Mouse (Mus musculus): ENCODE results near the gene Mylip. TPM values are rescaled to one million over a fixed set of nuclear protein-coding genes. Genes with fewer than 3 reads are reported as not detected.
A peak's percentile ranks its signal among the peaks of the same experiment; 100 is the strongest.

Gene Mylip
- total and polyA plus RNA-seq, 3 experiments, result 0.13 TPM; not detected in 2

DNA sequence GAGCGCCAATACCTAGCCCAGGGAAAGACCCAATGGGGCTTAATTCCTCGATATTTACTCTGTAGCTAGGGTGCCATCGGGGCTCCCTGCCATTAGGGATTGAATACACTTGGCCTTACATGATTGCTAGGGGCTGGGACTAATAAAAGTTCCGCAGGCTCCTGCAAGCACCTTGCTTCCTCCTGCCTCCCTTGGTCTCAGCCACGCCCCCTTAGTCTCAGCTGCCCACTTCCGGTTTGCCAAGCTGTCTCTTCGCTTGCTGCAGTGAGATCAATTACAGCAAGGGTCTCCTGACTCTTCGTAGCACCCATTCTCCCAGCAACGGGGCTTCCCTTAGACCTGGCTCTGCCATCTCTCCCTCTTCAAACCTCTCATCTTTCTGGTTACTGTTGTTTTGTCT lies 63.5 kb downstream of the Mylip start:
- dilution Hi-C loops (cut with MboI; ENCODE audit: extremely low pct_ligation_motif_present, extremely low pct_unique_long_range_greater_than_20kb, low sequenced_read_pairs), result no loop called here
- in situ Hi-C loops (cut with MboI; ENCODE audit: low pct_ligation_motif_present, low pct_unique_long_range_greater_than_20kb, low sequenced_read_pairs), result no loop called here
- no peaks in the 10 kb centered on the region for H3K79me2 ChIP-seq (replicated peaks; ENCODE audit: control insufficient read depth, extremely low read depth, insufficient read depth, poor library complexity, severe bottlenecking)
- H3K4me3 ChIP-seq (replicated peaks in 1 of 3; ENCODE audit: low read depth in 2 of 3, low read length in 2 of 3, poor library complexity in 1 of 3), result no peak overlapping the region
- H3K36me3 ChIP-seq (replicated peaks in 1 of 2; ENCODE audit: control insufficient read depth in 1 of 2, insufficient read depth in 1 of 2, low read length in 1 of 2), result no peaks in the 10 kb centered on the region
- no peak overlapping the region for H3K27ac ChIP-seq (ENCODE audit: insufficient read depth, low read depth)
- H3K4me1 ChIP-seq (ENCODE audit: control insufficient read depth in 1 of 2, insufficient read depth in 2 of 2), result peaks cover 0 to 26% of the 10 kb centered on the region in 2 experiments; a peak in 2 of 4 replicates
- no peaks in the 10 kb centered on the region for H3K9me3 ChIP-seq (replicated peaks; ENCODE audit: low read length)
- H3K9ac ChIP-seq (ENCODE audit: insufficient read depth, low read depth), result no peak overlapping the region
- H3K4me2 ChIP-seq (ENCODE audit: insufficient read depth, low read depth, poor library complexity, severe bottlenecking), result no peak overlapping the region
- no peaks in the 10 kb centered on the region for H3K27me3 ChIP-seq (replicated peaks)
- no peak for DNase-seq (ENCODE audit: extremely low read depth)
- TF ChIP-seq USF2 (conservative IDR thresholded peaks at IDR 0.05; ENCODE audit: low read depth, low read length) (no peak), NELFE (IDR thresholded peaks at IDR 0.05; ENCODE audit: low read depth, low read length) (no peak), MAZ (IDR thresholded peaks at IDR 0.05; ENCODE audit: low read depth, low read length) (no peak), JUND (conservative IDR thresholded peaks at IDR 0.05; ENCODE audit: low read depth, low read length) (no peak), ELF1 (IDR thresholded peaks at IDR 0.05; ENCODE audit: low read depth, low read length) (0 out of 2 replicates have a peak, but pooled peaks have one; percentile 16)

DNA sequence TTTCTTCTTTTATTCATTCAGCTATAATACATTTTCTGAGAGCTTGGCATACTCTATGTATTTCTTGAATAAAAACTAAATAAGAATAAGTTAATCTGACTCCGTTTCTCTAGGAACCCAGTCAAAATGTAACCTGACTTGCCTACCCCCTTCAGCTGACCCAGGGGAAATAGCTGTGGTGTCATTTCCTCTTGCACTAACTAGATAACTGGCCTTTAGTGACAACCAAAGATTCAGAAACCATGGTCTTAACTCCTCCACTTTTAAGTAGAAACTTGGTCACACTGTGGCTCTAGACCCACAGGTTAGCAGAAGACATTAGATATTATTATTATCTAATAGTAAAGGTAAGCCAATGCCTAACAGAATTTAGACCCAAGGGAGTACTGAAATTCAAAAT lies 64.5 kb downstream of the Mylip start:
- DNase-seq (ENCODE audit: extremely low read depth), result no peak
- Histone ChIP-seq H3K4me1 (ENCODE audit: control insufficient read depth in 1 of 2, insufficient read depth in 2 of 2) (peaks cover 0 to 26% of the 10 kb centered on the region in 2 experiments; a peak in 2 of 4 replicates), H3K79me2 (replicated peaks; ENCODE audit: control insufficient read depth, extremely low read depth, insufficient read depth, poor library complexity, severe bottlenecking) (no peaks in the 10 kb centered on the region), H3K27me3 (replicated peaks) (no peaks in the 10 kb centered on the region), H3K9ac (ENCODE audit: insufficient read depth, low read depth) (no peak overlapping the region), H3K4me3 (replicated peaks in 1 of 3; ENCODE audit: low read depth in 2 of 3, low read length in 2 of 3, poor library complexity in 1 of 3) (no peak overlapping the region), H3K4me2 (ENCODE audit: insufficient read depth, low read depth, poor library complexity, severe bottlenecking) (no peak overlapping the region), H3K36me3 (replicated peaks in 1 of 2; ENCODE audit: control insufficient read depth in 1 of 2, insufficient read depth in 1 of 2, low read length in 1 of 2) (no peaks in the 10 kb centered on the region), H3K27ac (ENCODE audit: insufficient read depth, low read depth) (no peak overlapping the region), H3K9me3 (replicated peaks; ENCODE audit: low read length) (no peaks in the 10 kb centered on the region)
- dilution Hi-C loops (cut with MboI; ENCODE audit: extremely low pct_ligation_motif_present, extremely low pct_unique_long_range_greater_than_20kb, low sequenced_read_pairs) (no loop called here), in situ Hi-C loops (cut with MboI; ENCODE audit: low pct_ligation_motif_present, low pct_unique_long_range_greater_than_20kb, low sequenced_read_pairs) (no loop called here)
- TF ChIP-seq MXI1 (IDR thresholded peaks at IDR 0.05; ENCODE audit: low read depth, low read length) (no peak), BHLHE40 (IDR thresholded peaks at IDR 0.05; ENCODE audit: low read depth, low read length) (no peak), RAD21 (IDR thresholded peaks at IDR 0.05; ENCODE audit: low read depth, low read length) (no peak), IRF4 (IDR thresholded peaks at IDR 0.05; ENCODE audit: low read depth, low read length) (0 out of 2 replicates have a peak, but pooled peaks have one; percentile 23), EP300 (IDR thresholded peaks at IDR 0.05; ENCODE audit: low read length) (peak; percentile 21; the same call in 1 of the 2 replicates)

DNA sequence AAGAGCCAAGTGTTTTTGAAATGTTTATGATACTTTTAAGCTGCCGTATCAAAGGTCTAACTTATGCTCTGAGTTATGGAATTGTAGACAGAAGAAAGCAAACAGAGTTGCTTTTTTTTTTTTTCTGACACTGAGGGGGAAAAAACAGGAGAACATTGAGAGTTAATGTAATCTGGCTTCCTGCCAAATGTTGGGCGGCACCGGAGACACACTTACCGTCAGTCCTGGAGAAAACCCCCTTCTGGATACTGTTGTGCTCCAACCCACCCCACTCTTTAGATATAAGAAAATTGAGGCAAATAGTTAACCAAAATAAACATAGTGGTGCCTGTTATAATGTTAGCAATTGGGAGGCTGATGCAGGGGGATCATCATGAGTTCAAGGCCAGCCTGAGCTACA lies 65.1 kb downstream of the Mylip start:
- Histone ChIP-seq H3K9me3 (replicated peaks; ENCODE audit: low read length) (no peaks in the 10 kb centered on the region), H3K4me3 (replicated peaks in 1 of 3; ENCODE audit: low read depth in 2 of 3, low read length in 2 of 3, poor library complexity in 1 of 3) (no peak overlapping the region), H3K36me3 (replicated peaks in 1 of 2; ENCODE audit: control insufficient read depth in 1 of 2, insufficient read depth in 1 of 2, low read length in 1 of 2) (no peaks in the 10 kb centered on the region), H3K27ac (ENCODE audit: insufficient read depth, low read depth) (no peak overlapping the region), H3K4me1 (ENCODE audit: control insufficient read depth in 1 of 2, insufficient read depth in 2 of 2) (peaks cover 0 to 26% of the 10 kb centered on the region in 2 experiments; a peak in 2 of 4 replicates), H3K4me2 (ENCODE audit: insufficient read depth, low read depth, poor library complexity, severe bottlenecking) (no peak overlapping the region), H3K9ac (ENCODE audit: insufficient read depth, low read depth) (no peak overlapping the region), H3K79me2 (replicated peaks; ENCODE audit: control insufficient read depth, extremely low read depth, insufficient read depth, poor library complexity, severe bottlenecking) (no peaks in the 10 kb centered on the region), H3K27me3 (replicated peaks) (no peaks in the 10 kb centered on the region)
- in situ Hi-C loops (cut with MboI; ENCODE audit: low pct_ligation_motif_present, low pct_unique_long_range_greater_than_20kb, low sequenced_read_pairs) (no loop called here), dilution Hi-C loops (cut with MboI; ENCODE audit: extremely low pct_ligation_motif_present, extremely low pct_unique_long_range_greater_than_20kb, low sequenced_read_pairs) (no loop called here)
- TF ChIP-seq MEF2A (IDR thresholded peaks at IDR 0.05; ENCODE audit: borderline replicate concordance, low read depth, low read length) (no peak), NRF1 (IDR thresholded peaks at IDR 0.05; ENCODE audit: low read depth, low read length) (no peak), MAFK (IDR thresholded peaks at IDR 0.05; ENCODE audit: insufficient replicate concordance, low read length) (no peak), EP300 (IDR thresholded peaks at IDR 0.05; ENCODE audit: low read length) (no peak), RAD21 (IDR thresholded peaks at IDR 0.05; ENCODE audit: low read depth, low read length) (no peak), NELFE (IDR thresholded peaks at IDR 0.05; ENCODE audit: low read depth, low read length) (no peak), USF1 (IDR thresholded peaks at IDR 0.05; ENCODE audit: low read depth, low read length) (no peak), JUND (conservative IDR thresholded peaks at IDR 0.05; ENCODE audit: low read depth, low read length) (no peak), USF2 (conservative IDR thresholded peaks at IDR 0.05; ENCODE audit: low read depth, low read length) (no peak), ETS1 (conservative IDR thresholded peaks at IDR 0.05; ENCODE audit: low read depth, low read length) (no peak), IRF4 (IDR thresholded peaks at IDR 0.05; ENCODE audit: low read depth, low read length) (no peak), TBP (conservative IDR thresholded peaks at IDR 0.05; ENCODE audit: low read depth, low read length) (no peak), E2F4 (IDR thresholded peaks at IDR 0.05; ENCODE audit: insufficient replicate concordance, low read depth, low read length) (no peak), POLR2A (IDR thresholded peaks at IDR 0.05; ENCODE audit: low read depth, low read length) (no peak)
- DNase-seq (ENCODE audit: extremely low read depth), result no peak

Data from CH12.LX (cell line).